Mouse (Mus musculus) lung, adult 2 months (tissue): ENCODE results near the gene Fras1.

ENCODE experiments used
- CTCF ChIP-seq: fragments of 200-500 bp; IDR thresholded peaks from 2 replicates; pipeline ENCODE4 v1.5.1; 2011; ENCODE audit warnings: mild to moderate bottlenecking, low read length, control low read depth; ENCODE audit not compliant: insufficient read depth
- POLR2A ChIP-seq: fragments of 200-500 bp; IDR thresholded peaks from 2 replicates; pipeline ENCODE4 v1.6.1; 2011; ENCODE audit warnings: low read depth, mild to moderate bottlenecking, control low read depth, low read length, borderline replicate concordance; ENCODE audit errors: extremely low read depth

GRCm38 (mm10) chr5:96454422-96454821 is 80.7 kb downstream of the Fras1 start:
- no peak for TF ChIP-seq POLR2A
- no peak for TF ChIP-seq CTCF
